ENCODE assay signal across 9 mouse cellular contexts in the genomic region with DNA sequence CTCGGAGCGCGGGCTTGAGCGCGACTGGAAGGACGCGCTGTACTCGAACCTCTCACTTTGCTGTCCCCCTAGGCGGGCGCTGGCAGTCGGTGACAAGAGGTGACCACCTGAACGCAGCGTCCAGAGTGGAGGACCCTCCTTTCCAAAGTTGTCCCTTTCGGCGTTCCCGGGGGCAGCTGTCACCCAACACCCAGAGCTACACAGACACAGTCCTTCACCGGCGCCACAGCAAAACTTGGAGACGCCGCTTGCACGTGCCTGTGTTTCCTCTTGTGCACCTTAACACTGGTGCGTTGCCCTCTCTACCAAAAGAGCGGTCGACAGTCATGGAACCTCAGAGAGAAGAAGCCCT. TPM values are rescaled to one million over a fixed set of nuclear protein-coding genes. Genes with fewer than 3 reads are reported as not detected.
DNase-seq lines count a peak whose midpoint lies in the region; ATAC-seq lines count a peak whose summit lies in the region.
"Had no signal": no experiment of that assay in that cellular context is flagged by ENCODE, and none has a peak within 500 bp of the region (broad histone marks: within the 10 kb centered on the region; RNA-seq: fewer than 3 reads in every experiment).

No protein-coding gene starts in this region.

- peak overlapping the region; percentile 84 for H3K4me3 ChIP-seq in heart, embryonic 15.5 days
- peak overlapping the region; percentile 74 for H3K4me3 ChIP-seq in hindbrain, embryonic 14.5 days (replicated peaks; ENCODE audit: low read length)
- peak overlapping the region; percentile 80 for H3K4me3 ChIP-seq in midbrain, embryonic 13.5 days (replicated peaks)

- H3K4me1 ChIP-seq in heart, embryonic 15.5 days (replicated peaks): peaks cover 30% of the 10 kb centered on the region
- H3K4me1 ChIP-seq in hindbrain, embryonic 14.5 days (replicated peaks; ENCODE audit: control insufficient read depth, insufficient read depth, low read length): peaks cover 13% of the 10 kb centered on the region; the same call in 1 of the 2 replicates
- peaks cover 27% of the 10 kb centered on the region for H3K4me1 ChIP-seq in midbrain, embryonic 13.5 days (replicated peaks)

- H3K27me3 ChIP-seq in heart, embryonic 15.5 days: no peaks in the 10 kb centered on the region
- peaks cover 11% of the 10 kb centered on the region for H3K27me3 ChIP-seq in hindbrain, embryonic 14.5 days (ENCODE audit: control insufficient read depth, insufficient read depth, low read length)
- peaks cover 13% of the 10 kb centered on the region for H3K27me3 ChIP-seq in midbrain, embryonic 13.5 days
- H3K27me3 ChIP-seq: Patski had no signal

- H3K4me2 ChIP-seq in heart, embryonic 15.5 days: peak overlapping the region; percentile 92
- peak overlapping the region; percentile 82 for H3K4me2 ChIP-seq in hindbrain, embryonic 14.5 days (replicated peaks)
- peak overlapping the region; percentile 80 for H3K4me2 ChIP-seq in midbrain, embryonic 13.5 days (replicated peaks)

- intact Hi-C loops in gastrocnemius, postnatal 36 days (cut with DNase I): no loop called here

- no peaks in the 10 kb centered on the region for H3K9me3 ChIP-seq in heart, embryonic 15.5 days (replicated peaks)
- no peaks in the 10 kb centered on the region for H3K9me3 ChIP-seq in hindbrain, embryonic 14.5 days (ENCODE audit: control insufficient read depth, low read length)
- H3K9me3 ChIP-seq in midbrain, embryonic 13.5 days: no peaks in the 10 kb centered on the region

- ATAC-seq in heart, embryonic 15.5 days (replicated peaks; ENCODE audit: insufficient number of reproducible peaks, insufficient read depth, low FRiP score, low read depth): peak; percentile 45
- ATAC-seq in hindbrain, embryonic 14.5 days (ENCODE audit: low FRiP score): peak; percentile 69
- ATAC-seq in midbrain, embryonic 13.5 days: no peak

- WGBS in heart, embryonic 15.5 days: 1% methylated on average over 24 of the region's 24 CpGs
- WGBS in hindbrain, embryonic 14.5 days: 1% methylated on average over 24 of the region's 24 CpGs
- WGBS in midbrain, embryonic 13.5 days: 1% methylated on average over 24 of the region's 24 CpGs

- H3K9ac ChIP-seq in heart, embryonic 15.5 days: peak overlapping the region; percentile 90
- peak overlapping the region; percentile 73 for H3K9ac ChIP-seq in hindbrain, embryonic 14.5 days
- peak overlapping the region; percentile 76 for H3K9ac ChIP-seq in midbrain, embryonic 13.5 days (replicated peaks)

- DNase-seq in heart, postnatal 4 days: no peak
- peak; percentile 70 for DNase-seq in R1 (ENCODE audit: low read depth, low spot score)
- DNase-seq in hindbrain, embryonic 14.5 days (ENCODE audit: low spot score): peak; percentile 24
- DNase-seq in B cell, adult 2 months: no peak
- no peak for DNase-seq in gastrocnemius, postnatal 36 days
- no peak for DNase-seq in embryo, embryonic 11 days

- H3K27ac ChIP-seq in heart, embryonic 15.5 days: peak overlapping the region; percentile 96
- H3K27ac ChIP-seq in hindbrain, embryonic 14.5 days: no peak overlapping the region
- peak overlapping the region; percentile 77; the same call in 1 of the 2 replicates for H3K27ac ChIP-seq in midbrain, embryonic 13.5 days

- H3K36me3 ChIP-seq in heart, embryonic 15.5 days: no peaks in the 10 kb centered on the region
- no peaks in the 10 kb centered on the region for H3K36me3 ChIP-seq in hindbrain, embryonic 14.5 days (replicated peaks; ENCODE audit: control insufficient read depth, insufficient read depth)
- no peaks in the 10 kb centered on the region for H3K36me3 ChIP-seq in midbrain, embryonic 13.5 days

RNA-seq across cellular contexts. Expression of a gene that starts 0.3 kb away (rescaled TPM):
- 21.8 and 23.5 TPM in 2 replicates for polyA plus RNA-seq in heart, embryonic 15.5 days (2015; fragmentation: Nextera tagmentation; extraction: Ambion mirVana)
- total RNA-seq in heart, postnatal 4 days (2021): 10 to 100 TPM; 34.1 to 34.4 TPM
- 15.1 TPM in 2 replicates for polyA plus RNA-seq in hindbrain, embryonic 14.5 days (2014; fragmentation: Nextera tagmentation; extraction: Ambion mirVana)
- polyA plus RNA-seq in midbrain, embryonic 13.5 days (2015; fragmentation: Nextera tagmentation; extraction: Ambion mirVana): 20.8 and 21.0 TPM in 2 replicates
- total RNA-seq in gastrocnemius, postnatal 36 days (2021): 1 to 10 TPM; 7.2 to 8.7 TPM

RNA-seq across cellular contexts. Expression of a gene that starts 30.7 kb away (rescaled TPM):
- 25.4 and 31.6 TPM in 2 replicates for polyA plus RNA-seq in heart, embryonic 15.5 days (2015; fragmentation: Nextera tagmentation; extraction: Ambion mirVana)
- 10 to 100 TPM; 12.0 to 15.5 TPM for total RNA-seq in heart, postnatal 4 days (2021)
- polyA plus RNA-seq in hindbrain, embryonic 14.5 days (2014; fragmentation: Nextera tagmentation; extraction: Ambion mirVana): 22.8 and 29.3 TPM in 2 replicates
- 11.7 and 12.6 TPM in 2 replicates for polyA plus RNA-seq in midbrain, embryonic 13.5 days (2015; fragmentation: Nextera tagmentation; extraction: Ambion mirVana)
- 1 to 10 TPM; 2.1 to 2.8 TPM for total RNA-seq in gastrocnemius, postnatal 36 days (2021)

Comparison
In these comparisons a context has a peak if more than half of its experiments do, and no peak if none do; other contexts are left out.
1. DNase-seq: peak in R1 (single experiment) and hindbrain, embryonic 14.5 days (single experiment); none in heart, postnatal 4 days (single experiment), B cell, adult 2 months (0 of 2), gastrocnemius, postnatal 36 days (0 of 2) and embryo, embryonic 11 days (single experiment).
2. Peak in every context shown above with its lines, with median percentiles within 50 percentile points of each other: H3K4me2 ChIP-seq, H3K4me3 ChIP-seq and H3K9ac ChIP-seq.